Comparison of ENCODE assay signal across 20 mouse cellular contexts in genomic region chr15:80079129-80079668, GRCm38 (mm10). TPM values are rescaled to one million over a fixed set of nuclear protein-coding genes. Genes with fewer than 3 reads are reported as not detected.
DNase-seq lines count a peak whose midpoint lies in the region; ATAC-seq and TF ChIP-seq lines count a peak whose summit lies in the region.
"Had no signal": no experiment of that assay in that cellular context is flagged by ENCODE, and none has a peak within 500 bp of the region (broad histone marks: within the 10 kb centered on the region; RNA-seq: fewer than 3 reads in every experiment).

No protein-coding gene starts in this region.

- peak; percentile 11 for DNase-seq in cerebellum, adult 9-11 months
- DNase-seq in cerebellum, adult 9-10 months = no peak
- no peak for DNase-seq in kidney, postnatal 10 days
- DNase-seq in liver, embryonic 13.5 days = no peak
- no peak for DNase-seq in adrenal gland, adult 2 months
- DNase-seq in MN1 (ENCODE audit: low spot score) = no peak
- DNase-seq: cerebellum, postnatal 36 days; heart, adult 11 months; heart, postnatal 36 days; lung, postnatal 14 days; right cerebral cortex, adult 18-20 months; thymus, postnatal 36 days had no signal

- ATAC-seq in kidney, embryonic 16.5 days (ENCODE audit: low FRiP score, low TSS enrichment) = no peak
- ATAC-seq in liver, embryonic 13.5 days (ENCODE audit: low read depth) = no peak
- ATAC-seq: hindbrain, embryonic 16.5 days had no signal

- H3K4me3 ChIP-seq in kidney, embryonic 16.5 days (ENCODE audit: low read length) = peak overlapping the region; percentile 95; the same call in 1 of the 2 replicates
- H3K4me3 ChIP-seq in ES-Bruce4 (ENCODE audit: low read depth, low read length) = no peak overlapping the region
- peak overlapping the region; percentile 87 for H3K4me3 ChIP-seq in liver, embryonic 13.5 days (replicated peaks)
- H3K4me3 ChIP-seq: forebrain, embryonic 12.5 days; kidney, embryonic 15.5 days; layer of hippocampus, adult 2 months; limb, embryonic 12.5 days had no signal

- no peak overlapping the region for H3K27ac ChIP-seq in kidney, embryonic 16.5 days (ENCODE audit: low read length)
- peak overlapping the region; percentile 91; the same call in 1 of the 2 replicates for H3K27ac ChIP-seq in ES-Bruce4 (ENCODE audit: insufficient read depth, low read length)
- H3K27ac ChIP-seq in liver, embryonic 13.5 days = peak overlapping the region; percentile 94
- H3K27ac ChIP-seq: embryonic facial prominence, embryonic 12.5 days; forebrain, embryonic 12.5 days; kidney, embryonic 15.5 days; layer of hippocampus, adult 2 months; limb, embryonic 12.5 days had no signal

- TF ChIP-seq EP300 in ES-Bruce4 (IDR thresholded peaks at IDR 0.05; ENCODE audit: insufficient read depth, low read depth, low read length) = no peak

- no peak for TF ChIP-seq POLR2A in ES-Bruce4 (IDR thresholded peaks at IDR 0.05; ENCODE audit: insufficient read depth, low read length)

- no peak overlapping the region for H3K4me2 ChIP-seq in kidney, embryonic 16.5 days (replicated peaks; ENCODE audit: low read depth, low read length)
- H3K4me2 ChIP-seq in liver, embryonic 13.5 days = peak overlapping the region; percentile 90
- H3K4me2 ChIP-seq: embryonic facial prominence, embryonic 12.5 days; forebrain, embryonic 12.5 days had no signal

- H3K27me3 ChIP-seq in kidney, embryonic 16.5 days (ENCODE audit: insufficient read depth, low read length) = no peaks in the 10 kb centered on the region
- H3K27me3 ChIP-seq in ES-Bruce4 (ENCODE audit: control insufficient read depth, insufficient read depth, low read length, poor library complexity, severe bottlenecking) = no peaks in the 10 kb centered on the region
- H3K27me3 ChIP-seq in liver, embryonic 13.5 days = no peaks in the 10 kb centered on the region
- H3K27me3 ChIP-seq: embryonic facial prominence, embryonic 12.5 days; forebrain, embryonic 12.5 days; kidney, embryonic 15.5 days; limb, embryonic 12.5 days had no signal

- no peaks in the 10 kb centered on the region for H3K9me3 ChIP-seq in kidney, embryonic 16.5 days (ENCODE audit: low read length)
- no peaks in the 10 kb centered on the region for H3K9me3 ChIP-seq in ES-Bruce4 (replicated peaks; ENCODE audit: control insufficient read depth, insufficient read depth, low read length, poor library complexity, severe bottlenecking)
- no peaks in the 10 kb centered on the region for H3K9me3 ChIP-seq in liver, embryonic 13.5 days (replicated peaks)
- H3K9me3 ChIP-seq: embryonic facial prominence, embryonic 12.5 days; forebrain, embryonic 12.5 days; kidney, embryonic 15.5 days; limb, embryonic 12.5 days had no signal

- TF ChIP-seq CTCF in ES-Bruce4 (IDR thresholded peaks at IDR 0.05; ENCODE audit: low read depth, low read length) = no peak

- H3K9ac ChIP-seq in kidney, embryonic 16.5 days (replicated peaks; ENCODE audit: low read length) = no peak overlapping the region
- peak overlapping the region; percentile 96 for H3K9ac ChIP-seq in ES-Bruce4 (ENCODE audit: low read depth, poor library complexity, severe bottlenecking)
- H3K9ac ChIP-seq in liver, embryonic 13.5 days = peak overlapping the region; percentile 95
- H3K9ac ChIP-seq: embryonic facial prominence, embryonic 12.5 days; forebrain, embryonic 12.5 days; limb, embryonic 12.5 days had no signal

- 89% methylated on average over 5 of the region's 5 CpGs for WGBS in kidney, embryonic 16.5 days
- WGBS in liver, embryonic 13.5 days (ENCODE audit: insufficient replicate concordance) = 78% methylated on average over 5 of the region's 5 CpGs

- H3K36me3 ChIP-seq in kidney, embryonic 16.5 days (ENCODE audit: insufficient read depth, low read length) = peaks cover 59% of the 10 kb centered on the region
- H3K36me3 ChIP-seq in ES-Bruce4 (ENCODE audit: control insufficient read depth, insufficient read depth, low read length, poor library complexity, severe bottlenecking) = peaks cover 60% of the 10 kb centered on the region
- peaks cover 61% of the 10 kb centered on the region for H3K36me3 ChIP-seq in liver, embryonic 13.5 days

- H3K4me1 ChIP-seq in kidney, embryonic 16.5 days (ENCODE audit: insufficient read depth, low read length) = peaks cover 34% of the 10 kb centered on the region
- no peaks in the 10 kb centered on the region for H3K4me1 ChIP-seq in ES-Bruce4 (ENCODE audit: control insufficient read depth, insufficient read depth, low read length)
- H3K4me1 ChIP-seq in liver, embryonic 13.5 days (replicated peaks) = peaks cover 80% of the 10 kb centered on the region

RNA-seq across cellular contexts. Expression of gene Syngr1, which starts 11.9 kb away (rescaled TPM):
- 14.3 and 16.0 TPM in 2 replicates for polyA plus RNA-seq in kidney, embryonic 16.5 days (2015; fragmentation: Nextera tagmentation; extraction: Ambion mirVana)
- 30.7 and 32.3 TPM in 2 replicates for polyA plus RNA-seq in ES-Bruce4 (2011; ENCODE audit: insufficient read depth, insufficient read length, low read depth, missing spikeins)
- polyA plus RNA-seq in liver, embryonic 13.5 days (2015; fragmentation: Nextera tagmentation; extraction: Ambion mirVana) = 16.0 and 20.5 TPM in 2 replicates
- 10 to 100 TPM; 24.4 to 47.8 TPM for total RNA-seq in adrenal gland, adult 2 months (2021)
- 86.9 and 119 TPM in 2 replicates for polyA plus RNA-seq in adrenal gland, adult 2 months (2012; rRNA removed)

RNA-seq across cellular contexts. Expression of gene Rpl3, which starts 12.5 kb away (rescaled TPM):
- 981 and 1,131 TPM in 2 replicates for polyA plus RNA-seq in kidney, embryonic 16.5 days (2015; fragmentation: Nextera tagmentation; extraction: Ambion mirVana)
- polyA plus RNA-seq in ES-Bruce4 (2011; ENCODE audit: insufficient read depth, insufficient read length, low read depth, missing spikeins) = 2,815 and 3,044 TPM in 2 replicates
- polyA plus RNA-seq in liver, embryonic 13.5 days (2015; fragmentation: Nextera tagmentation; extraction: Ambion mirVana) = 807 and 835 TPM in 2 replicates
- total RNA-seq in adrenal gland, adult 2 months (2021) = 100 to 1,000 TPM; 376 to 618 TPM
- polyA plus RNA-seq in adrenal gland, adult 2 months (2012; rRNA removed) = 500 and 520 TPM in 2 replicates

RNA-seq across cellular contexts. Expression of gene Tab1, which starts 53.7 kb away (rescaled TPM):
- polyA plus RNA-seq in kidney, embryonic 16.5 days (2015; fragmentation: Nextera tagmentation; extraction: Ambion mirVana) = 44.1 and 44.7 TPM in 2 replicates
- 13.5 and 15.6 TPM in 2 replicates for polyA plus RNA-seq in ES-Bruce4 (2011; ENCODE audit: insufficient read depth, insufficient read length, low read depth, missing spikeins)
- polyA plus RNA-seq in liver, embryonic 13.5 days (2015; fragmentation: Nextera tagmentation; extraction: Ambion mirVana) = 12.5 and 12.9 TPM in 2 replicates
- total RNA-seq in adrenal gland, adult 2 months (2021) = 10 to 100 TPM; 11.4 to 23.2 TPM
- 19.6 and 23.4 TPM in 2 replicates for polyA plus RNA-seq in adrenal gland, adult 2 months (2012; rRNA removed)
